Mouse (Mus musculus): ENCODE results near the gene Gon7. TPM values are rescaled to one million over a fixed set of nuclear protein-coding genes. Genes with fewer than 3 reads are reported as not detected.

Gon7 gene
- polyA plus RNA-seq, 1 experiment from 2014 or later, result 34.7 TPM

DNA sequence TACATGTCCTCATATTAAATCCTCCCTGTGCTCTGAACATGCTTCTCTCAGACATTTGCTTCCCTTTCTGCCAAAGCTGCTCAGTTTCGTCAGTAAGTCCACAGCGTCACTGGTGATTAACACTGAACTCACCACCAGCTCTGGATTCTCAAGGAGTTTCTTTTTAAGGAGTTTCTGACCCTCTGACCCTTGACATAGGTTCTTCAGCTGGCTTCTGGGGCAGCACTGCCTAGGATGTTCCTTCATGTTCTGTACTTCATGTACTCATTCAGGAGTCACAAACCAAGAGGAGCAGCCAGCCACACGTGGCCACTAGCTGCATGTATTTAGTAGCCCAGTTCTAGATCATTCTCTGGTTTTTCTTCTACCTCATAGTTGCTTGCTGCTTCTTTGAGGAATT, 9.3 kb downstream of the Gon7 start:
- peaks cover 9% of the 10 kb centered on the region; the same call in 1 of the 2 replicates for H3K4me1 ChIP-seq (ENCODE audit: control insufficient read depth, insufficient read depth, low read length)
- no peak overlapping the region for H3K9ac ChIP-seq (ENCODE audit: low read depth, low read length)
- H3K36me3 ChIP-seq (ENCODE audit: control insufficient read depth, insufficient read depth, low read length), result peaks cover 14% of the 10 kb centered on the region; the same call in 1 of the 2 replicates
- H3K27ac ChIP-seq (ENCODE audit: low read depth, low read length), result no peak overlapping the region
- H3K27me3 ChIP-seq (ENCODE audit: control insufficient read depth, insufficient read depth, low read length), result no peaks in the 10 kb centered on the region
- 92% methylated on average over 3 of the region's 3 CpGs for WGBS
- H3K9me3 ChIP-seq (ENCODE audit: control insufficient read depth, low read length), result no peaks in the 10 kb centered on the region
- no peak overlapping the region for H3K4me2 ChIP-seq (replicated peaks; ENCODE audit: low read depth, low read length)
- no peak overlapping the region for H3K4me3 ChIP-seq (ENCODE audit: low read length)
- no peak for ATAC-seq (ENCODE audit: low FRiP score, low TSS enrichment)

DNA sequence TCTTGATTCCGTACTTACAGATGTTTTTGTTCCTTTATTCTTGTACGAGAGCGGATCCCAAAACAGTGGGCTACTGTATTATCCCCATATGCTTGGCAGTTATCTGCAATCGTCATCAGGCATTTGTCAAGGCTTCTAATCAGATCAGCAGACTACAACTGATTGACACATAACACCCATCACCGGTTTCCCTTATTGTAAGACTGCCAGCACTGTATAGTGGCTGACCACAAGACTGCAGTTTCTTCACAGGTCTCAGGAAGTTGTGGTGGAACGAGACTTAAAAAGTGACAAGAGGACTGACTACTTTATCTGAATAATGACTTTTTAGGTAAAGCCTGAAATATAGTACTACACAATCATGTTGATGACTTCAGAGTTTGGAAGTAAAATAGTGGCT, 12.8 kb downstream of the Gon7 start:
- H3K4me3 ChIP-seq (ENCODE audit: low read length), result peak overlapping the region; percentile 72; the same call in 1 of the 2 replicates
- WGBS, result 64% methylated on average over 6 of the region's 6 CpGs

DNA sequence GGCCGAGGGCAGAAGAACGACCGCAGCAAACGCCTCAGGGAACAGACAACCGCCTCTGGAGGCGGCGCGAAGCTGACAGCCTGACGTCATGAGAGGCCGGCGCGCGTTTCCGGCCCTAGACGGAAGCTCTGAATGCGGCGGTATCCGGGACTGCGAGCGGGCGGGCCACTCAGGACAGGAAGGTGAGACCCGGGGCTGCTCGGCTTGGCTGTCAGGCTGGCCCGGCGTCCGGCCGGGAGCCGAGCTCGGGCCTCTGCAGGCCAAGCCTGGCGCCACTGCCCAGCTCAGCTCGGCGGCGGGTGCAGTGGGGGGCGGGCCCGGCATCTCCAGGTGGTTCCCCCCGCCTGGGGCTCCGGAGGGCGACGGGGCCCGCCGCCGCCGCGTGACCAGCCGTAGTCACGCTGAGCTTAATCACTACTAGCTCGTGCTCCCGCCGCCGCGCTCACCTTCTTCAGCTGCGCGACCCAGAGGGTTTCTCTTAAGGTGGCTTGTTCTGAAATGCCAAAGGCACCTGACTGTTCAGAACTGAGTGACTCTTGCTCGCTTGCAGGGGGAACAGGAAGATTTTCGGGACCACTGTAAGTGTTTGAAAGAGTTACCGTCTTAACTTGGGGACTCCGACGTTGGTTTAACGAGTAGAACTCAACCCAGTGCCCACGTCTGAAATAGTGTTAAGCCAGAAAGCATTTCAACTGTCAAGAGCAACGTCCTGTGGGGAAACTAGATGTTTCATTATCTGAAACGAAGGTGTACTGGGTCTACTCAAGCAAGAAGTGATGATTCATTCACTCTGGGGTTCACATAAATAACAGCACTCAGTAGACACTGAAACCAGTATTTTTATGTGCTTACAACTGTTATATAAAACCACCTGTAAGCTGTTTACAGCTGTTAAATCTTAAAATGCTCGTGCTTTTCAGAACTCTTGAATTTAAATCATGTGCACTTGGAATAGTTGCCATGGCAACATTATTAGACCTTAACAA, 13.7 kb downstream of the Gon7 start, which contains the start of the genes Moap1 and Tmem251:
Gene Moap1 (minus strand): TSS at position 73 of the 986 bp plus-strand sequence.
Gene Tmem251 (plus strand): TSS at position 174 of the 986 bp plus-strand sequence.
- Histone ChIP-seq H3K9ac (ENCODE audit: low read depth, low read length) (peak within 1 kb of the TSS; percentile 85), H3K4me2 (replicated peaks; ENCODE audit: low read depth, low read length) (peak within 1 kb of the TSS; percentile 85), H3K36me3 (ENCODE audit: control insufficient read depth, insufficient read depth, low read length) (peaks cover 14% of the 10 kb centered on the region; the same call in 1 of the 2 replicates), H3K27ac (ENCODE audit: low read depth, low read length) (peak within 1 kb of the TSS; percentile 79), H3K27me3 (ENCODE audit: control insufficient read depth, insufficient read depth, low read length) (no peaks in the 10 kb centered on the region), H3K4me1 (ENCODE audit: control insufficient read depth, insufficient read depth, low read length) (peaks cover 9% of the 10 kb centered on the region; the same call in 1 of the 2 replicates), H3K9me3 (ENCODE audit: control insufficient read depth, low read length) (no peaks in the 10 kb centered on the region), H3K4me3 (ENCODE audit: low read length) (peak within 1 kb of the TSS; percentile 72)
- peak; percentile 96 for ATAC-seq (ENCODE audit: low FRiP score, low TSS enrichment)
- WGBS, result under 1% methylated on average over 63 of the region's 63 CpGs

More for the DNA sequence above, 12.8 kb downstream of the Gon7 start:
- H3K36me3 ChIP-seq (ENCODE audit: control insufficient read depth, insufficient read depth, low read length), result peaks cover 14% of the 10 kb centered on the region; the same call in 1 of the 2 replicates
- peak overlapping the region; percentile 85; the same call in 1 of the 2 replicates for H3K9ac ChIP-seq (ENCODE audit: low read depth, low read length)
- H3K4me2 ChIP-seq (replicated peaks; ENCODE audit: low read depth, low read length), result peak overlapping the region; percentile 85
- H3K27ac ChIP-seq (ENCODE audit: low read depth, low read length), result no peak overlapping the region
- H3K4me1 ChIP-seq (ENCODE audit: control insufficient read depth, insufficient read depth, low read length), result peaks cover 9% of the 10 kb centered on the region; the same call in 1 of the 2 replicates
- no peak for ATAC-seq (ENCODE audit: low FRiP score, low TSS enrichment)
- H3K9me3 ChIP-seq (ENCODE audit: control insufficient read depth, low read length), result no peaks in the 10 kb centered on the region
- no peaks in the 10 kb centered on the region for H3K27me3 ChIP-seq (ENCODE audit: control insufficient read depth, insufficient read depth, low read length)

DNA sequence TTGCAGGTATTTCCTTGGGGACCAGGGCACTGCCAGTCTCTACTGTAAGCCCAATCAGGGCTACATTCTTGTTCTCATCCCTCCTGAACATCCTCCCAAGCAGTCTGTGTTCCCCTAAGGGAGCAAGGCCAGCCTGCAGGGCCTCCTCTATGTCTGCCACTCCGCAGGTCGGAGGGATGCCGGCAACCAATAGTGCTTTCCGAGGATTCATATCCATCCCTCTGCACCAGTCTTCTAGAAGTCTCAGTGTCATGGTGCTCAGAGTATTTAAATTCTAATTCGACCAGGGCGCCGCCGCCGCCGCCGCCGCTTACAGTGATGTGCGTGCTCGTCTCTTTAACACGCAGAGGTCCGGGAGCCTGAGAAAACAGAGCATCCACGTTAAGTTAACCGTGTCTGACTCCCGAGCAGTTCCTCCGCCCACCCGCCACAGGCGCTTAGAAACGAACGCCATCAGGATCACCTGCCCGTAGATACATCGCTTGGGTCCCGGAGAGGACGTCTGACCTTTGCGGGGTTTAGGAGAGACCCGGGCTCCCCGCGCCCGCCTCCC, 14.5 kb downstream of the Gon7 start:
- ATAC-seq (ENCODE audit: low FRiP score, low TSS enrichment), result peak; percentile 36; the same call in 1 of the 2 replicates
- WGBS, result under 1% methylated on average over 33 of the region's 33 CpGs
- H3K4me1 ChIP-seq (ENCODE audit: control insufficient read depth, insufficient read depth, low read length), result peaks cover 9% of the 10 kb centered on the region; the same call in 1 of the 2 replicates
- no peaks in the 10 kb centered on the region for H3K9me3 ChIP-seq (ENCODE audit: control insufficient read depth, low read length)
- H3K4me2 ChIP-seq (replicated peaks; ENCODE audit: low read depth, low read length), result peak overlapping the region; percentile 85
- peak overlapping the region; percentile 72 for H3K4me3 ChIP-seq (ENCODE audit: low read length)
- H3K9ac ChIP-seq (ENCODE audit: low read depth, low read length), result peak overlapping the region; percentile 85
- H3K36me3 ChIP-seq (ENCODE audit: control insufficient read depth, insufficient read depth, low read length), result peaks cover 10% of the 10 kb centered on the region; the same call in 1 of the 2 replicates
- H3K27ac ChIP-seq (ENCODE audit: low read depth, low read length), result peak overlapping the region; percentile 79
- H3K27me3 ChIP-seq (ENCODE audit: control insufficient read depth, insufficient read depth, low read length), result no peaks in the 10 kb centered on the region

DNA sequence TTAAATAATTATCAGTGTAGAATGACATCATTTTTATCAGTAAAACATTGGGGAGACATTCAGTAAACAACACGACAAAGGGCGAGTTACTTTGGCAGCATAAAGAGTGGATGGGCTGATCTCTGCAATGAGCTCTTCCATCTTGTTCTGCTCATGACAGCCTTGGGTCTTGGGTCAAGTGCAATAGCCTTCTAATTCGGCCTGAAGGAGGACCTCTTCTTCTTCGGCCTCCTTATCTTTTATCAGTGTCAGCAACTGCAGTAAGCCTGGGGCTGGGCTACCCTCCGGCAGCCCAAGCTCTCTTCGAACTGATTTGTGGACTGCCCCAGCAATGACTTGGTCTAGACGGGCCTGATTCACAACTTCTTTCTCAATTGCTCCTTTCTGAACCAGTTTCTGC, 15.5 kb downstream of the Gon7 start:
- H3K27me3 ChIP-seq (ENCODE audit: control insufficient read depth, insufficient read depth, low read length), result no peaks in the 10 kb centered on the region
- peaks cover 9% of the 10 kb centered on the region; the same call in 1 of the 2 replicates for H3K4me1 ChIP-seq (ENCODE audit: control insufficient read depth, insufficient read depth, low read length)
- no peaks in the 10 kb centered on the region for H3K9me3 ChIP-seq (ENCODE audit: control insufficient read depth, low read length)
- 87% methylated on average over 7 of the region's 7 CpGs for WGBS
- peaks cover 8% of the 10 kb centered on the region; the same call in 1 of the 2 replicates for H3K36me3 ChIP-seq (ENCODE audit: control insufficient read depth, insufficient read depth, low read length)
- H3K9ac ChIP-seq (ENCODE audit: low read depth, low read length), result no peak overlapping the region
- no peak overlapping the region for H3K4me2 ChIP-seq (replicated peaks; ENCODE audit: low read depth, low read length)
- H3K27ac ChIP-seq (ENCODE audit: low read depth, low read length), result no peak overlapping the region
- ATAC-seq (ENCODE audit: low FRiP score, low TSS enrichment), result no peak
- no peak overlapping the region for H3K4me3 ChIP-seq (ENCODE audit: low read length)

DNA sequence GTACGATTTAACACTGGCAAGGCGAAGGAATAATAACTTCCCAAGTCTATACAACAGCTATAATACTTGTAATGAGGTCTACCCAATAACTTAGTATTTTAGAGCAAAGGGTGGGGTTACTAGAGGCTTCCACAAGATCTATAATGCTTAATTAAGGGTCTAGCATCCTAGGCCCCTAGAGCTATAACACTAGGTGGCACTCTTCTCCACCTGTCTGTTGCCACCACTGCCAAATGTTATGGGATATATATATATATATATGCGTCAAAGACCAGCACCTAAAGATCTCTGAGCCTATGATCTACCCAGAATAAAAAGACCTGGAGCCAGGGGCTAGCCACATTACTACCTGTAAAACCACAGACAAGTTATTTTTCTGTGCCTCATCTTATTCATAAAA, 17.3 kb downstream of the Gon7 start:
- Histone ChIP-seq H3K27ac (ENCODE audit: low read depth, low read length) (no peak overlapping the region), H3K27me3 (ENCODE audit: control insufficient read depth, insufficient read depth, low read length) (no peaks in the 10 kb centered on the region), H3K4me3 (ENCODE audit: low read length) (no peak overlapping the region), H3K4me1 (ENCODE audit: control insufficient read depth, insufficient read depth, low read length) (peaks cover 9% of the 10 kb centered on the region; the same call in 1 of the 2 replicates), H3K9me3 (ENCODE audit: control insufficient read depth, low read length) (no peaks in the 10 kb centered on the region), H3K36me3 (ENCODE audit: control insufficient read depth, insufficient read depth, low read length) (no peaks in the 10 kb centered on the region), H3K4me2 (replicated peaks; ENCODE audit: low read depth, low read length) (no peak overlapping the region), H3K9ac (ENCODE audit: low read depth, low read length) (no peak overlapping the region)
- 73% methylated on average over 3 of the region's 3 CpGs for WGBS
- no peak for ATAC-seq (ENCODE audit: low FRiP score, low TSS enrichment)

DNA sequence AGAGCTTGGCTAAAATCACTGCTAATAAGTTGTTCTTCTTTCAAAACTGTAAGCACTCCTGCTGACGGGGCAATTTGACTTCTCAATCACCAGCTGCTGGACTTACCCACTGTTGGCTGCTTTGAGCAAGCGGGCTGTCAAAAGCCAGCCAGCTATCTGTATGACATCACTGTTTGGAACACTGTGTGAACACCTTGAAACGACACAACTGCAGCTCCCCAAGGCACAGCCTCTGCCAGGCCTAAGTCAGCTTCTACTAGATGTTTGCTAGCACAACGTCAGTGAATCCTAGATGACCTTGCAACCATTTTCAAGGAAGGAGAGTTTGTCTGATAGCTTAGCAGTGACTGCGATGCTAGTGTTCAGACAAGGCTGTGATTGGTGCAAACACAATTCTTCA, 18.5 kb downstream of the Gon7 start:
- Histone ChIP-seq H3K9me3 (ENCODE audit: control insufficient read depth, low read length) (no peaks in the 10 kb centered on the region), H3K27ac (ENCODE audit: low read depth, low read length) (no peak overlapping the region), H3K27me3 (ENCODE audit: control insufficient read depth, insufficient read depth, low read length) (no peaks in the 10 kb centered on the region), H3K4me1 (ENCODE audit: control insufficient read depth, insufficient read depth, low read length) (no peaks in the 10 kb centered on the region; the same call in 1 of the 2 replicates), H3K9ac (ENCODE audit: low read depth, low read length) (no peak overlapping the region), H3K4me3 (ENCODE audit: low read length) (no peak overlapping the region), H3K4me2 (replicated peaks; ENCODE audit: low read depth, low read length) (no peak overlapping the region), H3K36me3 (ENCODE audit: control insufficient read depth, insufficient read depth, low read length) (no peaks in the 10 kb centered on the region)
- 85% methylated on average over 5 of the region's 5 CpGs for WGBS
- no peak for ATAC-seq (ENCODE audit: low FRiP score, low TSS enrichment)

DNA sequence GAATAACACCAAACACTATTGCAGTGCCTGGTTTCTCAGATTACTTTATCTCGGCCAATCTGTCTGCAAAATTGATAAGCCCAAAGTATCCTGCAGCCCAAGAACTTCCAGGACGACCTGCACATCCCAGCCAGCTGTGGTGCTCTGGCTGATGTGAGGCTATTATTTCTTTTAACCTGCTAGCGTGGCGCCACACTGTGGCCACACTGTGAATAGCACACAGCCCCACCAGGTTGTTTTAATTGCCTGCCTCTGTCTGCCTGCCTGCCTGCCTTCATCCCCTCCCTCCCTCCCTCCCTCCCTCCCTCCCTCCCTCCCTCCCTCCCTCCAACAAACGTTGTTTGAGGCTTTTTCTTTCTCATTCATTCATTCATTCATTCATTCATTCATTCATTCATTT, 24.2 kb downstream of the Gon7 start:
- Histone ChIP-seq H3K27me3 (ENCODE audit: control insufficient read depth, insufficient read depth, low read length) (no peaks in the 10 kb centered on the region), H3K36me3 (ENCODE audit: control insufficient read depth, insufficient read depth, low read length) (no peaks in the 10 kb centered on the region), H3K4me3 (ENCODE audit: low read length) (no peak overlapping the region), H3K4me2 (replicated peaks; ENCODE audit: low read depth, low read length) (no peak overlapping the region), H3K9ac (ENCODE audit: low read depth, low read length) (no peak overlapping the region), H3K27ac (ENCODE audit: low read depth, low read length) (no peak overlapping the region), H3K9me3 (ENCODE audit: control insufficient read depth, low read length) (no peaks in the 10 kb centered on the region), H3K4me1 (ENCODE audit: control insufficient read depth, insufficient read depth, low read length) (peaks cover 16% of the 10 kb centered on the region)
- ATAC-seq (ENCODE audit: low FRiP score, low TSS enrichment), result no peak
- WGBS, result 14% methylated on average over 4 of the region's 5 CpGs

All from kidney, embryonic 14.5 days (tissue).